Mouse (Mus musculus): ENCODE data around the gene Tubal3. TPM values are rescaled to one million over a fixed set of nuclear protein-coding genes. Genes with fewer than 3 reads are reported as not detected.

Tubal3 gene
- polyA plus RNA-seq, 1 experiment from 2014 or later: not detected

DNA sequence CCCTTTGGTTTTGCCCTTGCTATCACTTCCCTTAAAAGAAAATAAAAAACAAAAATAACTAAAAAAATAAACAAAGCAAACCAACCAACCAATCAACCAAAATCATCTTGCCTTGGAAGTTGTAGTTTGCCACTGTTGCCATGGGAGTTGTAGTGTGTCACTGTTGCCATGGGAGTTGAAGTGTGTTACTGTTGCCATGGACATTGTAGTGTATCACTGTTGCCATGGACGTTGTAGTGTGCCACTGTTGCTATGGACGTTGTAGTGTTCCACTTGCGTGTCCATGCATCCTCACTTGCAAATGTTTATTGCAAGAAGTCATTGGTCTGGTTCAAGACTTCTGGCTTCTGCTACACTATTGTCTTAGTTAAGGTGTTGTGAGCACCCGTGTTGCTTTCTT lies 29.2 kb downstream of the Tubal3 start:
- H3K9me3 ChIP-seq (ENCODE audit: control insufficient read depth, low read length): no peaks in the 10 kb centered on the region
- no peaks in the 10 kb centered on the region for H3K4me1 ChIP-seq (ENCODE audit: control insufficient read depth, insufficient read depth, low read length)
- DNase-seq (ENCODE audit: low spot score, missing footprints): no peak
- ATAC-seq (ENCODE audit: low FRiP score): no peak
- H3K4me3 ChIP-seq (ENCODE audit: low read depth, low read length): no peak overlapping the region
- no peak overlapping the region for H3K27ac ChIP-seq (ENCODE audit: low read depth, low read length)
- WGBS: 90% methylated on average over 4 of the region's 4 CpGs
- no peaks in the 10 kb centered on the region for H3K36me3 ChIP-seq (ENCODE audit: control insufficient read depth, insufficient read depth, low read length)
- no peak overlapping the region for H3K4me2 ChIP-seq
- no peaks in the 10 kb centered on the region for H3K27me3 ChIP-seq (ENCODE audit: control insufficient read depth, insufficient read depth, low read length)
- H3K9ac ChIP-seq (ENCODE audit: low read length): no peak overlapping the region

DNA sequence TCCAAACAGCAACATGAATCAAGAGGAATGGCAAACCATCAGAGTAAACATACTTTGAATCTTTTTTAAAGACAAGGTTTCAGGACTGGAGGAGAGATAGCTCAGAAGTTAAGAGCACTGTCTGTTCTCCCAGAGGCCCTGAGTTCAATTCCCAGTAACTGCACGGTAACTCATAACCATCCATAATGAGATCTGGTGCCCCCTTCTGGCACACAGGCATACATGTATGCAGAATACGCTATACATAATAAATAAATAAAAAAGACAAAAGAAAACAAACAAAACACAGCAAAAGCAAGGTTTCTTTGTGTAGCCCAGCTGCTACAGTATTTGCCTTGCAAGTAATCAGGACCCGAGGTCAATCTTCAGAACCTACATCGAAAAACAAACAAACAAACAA lies 31.4 kb downstream of the Tubal3 start:
- no peaks in the 10 kb centered on the region for H3K36me3 ChIP-seq (ENCODE audit: control insufficient read depth, insufficient read depth, low read length)
- no peaks in the 10 kb centered on the region for H3K9me3 ChIP-seq (ENCODE audit: control insufficient read depth, low read length)
- H3K4me1 ChIP-seq (ENCODE audit: control insufficient read depth, insufficient read depth, low read length): no peaks in the 10 kb centered on the region
- no peak overlapping the region for H3K9ac ChIP-seq (ENCODE audit: low read length)
- no peak overlapping the region for H3K4me3 ChIP-seq (ENCODE audit: low read depth, low read length)
- WGBS: 91% methylated on average over 4 of the region's 4 CpGs
- no peak overlapping the region for H3K4me2 ChIP-seq
- H3K27me3 ChIP-seq (ENCODE audit: control insufficient read depth, insufficient read depth, low read length): no peaks in the 10 kb centered on the region
- ATAC-seq (ENCODE audit: low FRiP score) (no peak), DNase-seq (ENCODE audit: low spot score, missing footprints) (no peak)
- no peak overlapping the region for H3K27ac ChIP-seq (ENCODE audit: low read depth, low read length)

DNA sequence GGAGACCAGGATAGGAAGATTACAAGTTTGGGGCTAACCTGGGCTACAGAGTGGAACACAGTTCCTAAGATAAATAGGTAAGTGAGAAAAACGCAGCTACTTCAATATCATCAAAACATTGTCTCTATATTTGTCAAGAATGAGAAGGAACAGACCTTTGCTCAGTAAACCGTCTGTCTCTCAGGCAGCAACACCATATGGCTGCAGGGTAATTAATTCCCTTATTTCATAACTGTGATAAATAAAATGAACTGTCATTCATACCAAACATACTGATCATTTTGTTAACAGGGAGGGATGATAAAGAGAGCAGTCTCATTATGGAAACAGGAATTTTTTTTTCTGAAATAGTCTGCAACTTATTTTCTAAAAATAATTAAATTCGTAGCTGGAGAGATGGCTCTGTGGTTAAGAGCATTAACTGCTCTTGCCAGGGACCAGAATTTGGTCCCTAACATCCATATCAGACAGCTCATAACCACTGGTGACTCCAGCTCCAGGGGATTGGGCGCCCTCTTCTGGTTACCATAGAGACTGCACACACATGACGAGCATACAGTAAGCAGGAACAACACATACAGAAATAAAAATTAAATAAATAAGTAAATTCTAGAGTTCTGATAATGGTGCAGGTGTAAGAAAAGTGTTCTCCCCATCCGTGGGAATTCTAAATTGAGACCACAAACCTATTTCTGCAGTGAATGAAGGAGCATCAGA lies 33.3 kb downstream of the Tubal3 start:
- Histone ChIP-seq H3K4me1 (ENCODE audit: control insufficient read depth, insufficient read depth, low read length) (no peaks in the 10 kb centered on the region), H3K36me3 (ENCODE audit: control insufficient read depth, insufficient read depth, low read length) (no peaks in the 10 kb centered on the region), H3K4me3 (ENCODE audit: low read depth, low read length) (no peak overlapping the region), H3K27me3 (ENCODE audit: control insufficient read depth, insufficient read depth, low read length) (no peaks in the 10 kb centered on the region), H3K27ac (ENCODE audit: low read depth, low read length) (no peak overlapping the region), H3K9me3 (ENCODE audit: control insufficient read depth, low read length) (no peaks in the 10 kb centered on the region), H3K4me2 (no peak overlapping the region), H3K9ac (ENCODE audit: low read length) (no peak overlapping the region)
- DNase-seq (ENCODE audit: low spot score, missing footprints) (no peak), ATAC-seq (ENCODE audit: low FRiP score) (no peak)
- whole genome bisulfite sequencing: 79% methylated on average over 6 of the region's 6 CpGs

DNA sequence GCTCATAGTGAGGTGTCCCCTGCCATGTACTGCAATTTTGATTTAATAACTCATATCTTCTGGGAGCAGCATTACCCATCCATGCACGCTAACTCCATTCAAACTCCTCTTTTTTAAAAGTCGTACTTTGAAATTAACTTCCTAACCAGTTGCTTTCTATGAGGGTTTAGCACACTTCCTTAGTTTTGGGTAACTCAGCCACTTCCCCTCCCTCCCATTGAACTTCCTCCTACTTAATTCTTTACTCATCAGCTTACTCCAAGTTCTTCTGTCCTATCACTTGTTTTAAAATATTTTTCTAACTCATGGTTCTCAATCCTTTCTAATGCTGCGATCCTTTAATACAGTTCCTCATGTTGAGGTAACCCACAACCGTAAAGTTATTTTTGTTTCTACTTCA lies 50.8 kb downstream of the Tubal3 start:
- Histone ChIP-seq H3K4me2 (no peak overlapping the region), H3K27ac (ENCODE audit: low read depth, low read length) (no peak overlapping the region), H3K9me3 (ENCODE audit: control insufficient read depth, low read length) (no peaks in the 10 kb centered on the region), H3K36me3 (ENCODE audit: control insufficient read depth, insufficient read depth, low read length) (no peaks in the 10 kb centered on the region), H3K9ac (ENCODE audit: low read length) (no peak overlapping the region), H3K4me1 (ENCODE audit: control insufficient read depth, insufficient read depth, low read length) (no peaks in the 10 kb centered on the region), H3K4me3 (ENCODE audit: low read depth, low read length) (no peak overlapping the region), H3K27me3 (ENCODE audit: control insufficient read depth, insufficient read depth, low read length) (no peaks in the 10 kb centered on the region)
- no peak for ATAC-seq (ENCODE audit: low FRiP score)
- DNase-seq (ENCODE audit: low spot score, missing footprints): no peak
- WGBS: 93% methylated on average over 4 of the region's 4 CpGs

Small RNAs within 50 kb of the gene (microRNA-seq; reads per million reads assigned to microRNA genes)
- gene Gm22460: not detected

Other genes with a start within 250 kb of the Tubal3 start
- not detected in 2 replicates for gene Calml3, start 114.0 kb upstream of the Tubal3 start, polyA plus RNA-seq (2014; fragmentation: Nextera tagmentation; extraction: Ambion mirVana)
- gene Calm4, start 80.5 kb upstream of the Tubal3 start, polyA plus RNA-seq (2014; fragmentation: Nextera tagmentation; extraction: Ambion mirVana): not detected in 2 replicates
- not detected in 2 replicates for gene Calm5, start 64.1 kb upstream of the Tubal3 start, polyA plus RNA-seq (2014; fragmentation: Nextera tagmentation; extraction: Ambion mirVana)
- gene Net1, start 54 bp upstream of the Tubal3 start, polyA plus RNA-seq (2014; fragmentation: Nextera tagmentation; extraction: Ambion mirVana): 31.0 TPM in 2 replicates
- gene Ucn3, start 27.1 kb downstream of the Tubal3 start, polyA plus RNA-seq (2014; fragmentation: Nextera tagmentation; extraction: Ambion mirVana): not detected in 2 replicates
- gene Akr1c14, start 130.7 kb downstream of the Tubal3 start, polyA plus RNA-seq (2014; fragmentation: Nextera tagmentation; extraction: Ambion mirVana): 0.10 and 0.33 TPM in 2 replicates
- gene Akr1c18, start 232.4 kb downstream of the Tubal3 start, polyA plus RNA-seq (2014; fragmentation: Nextera tagmentation; extraction: Ambion mirVana): not detected in 2 replicates